Mouse (Mus musculus): ENCODE results near the gene Bco2. TPM values are rescaled to one million over a fixed set of nuclear protein-coding genes. Genes with fewer than 3 reads are reported as not detected.
A peak's percentile ranks its signal among the peaks of the same experiment; 100 is the strongest.

Gene Bco2
- polyA plus RNA-seq, 1 experiment from 2014 or later: 2.0 TPM

DNA sequence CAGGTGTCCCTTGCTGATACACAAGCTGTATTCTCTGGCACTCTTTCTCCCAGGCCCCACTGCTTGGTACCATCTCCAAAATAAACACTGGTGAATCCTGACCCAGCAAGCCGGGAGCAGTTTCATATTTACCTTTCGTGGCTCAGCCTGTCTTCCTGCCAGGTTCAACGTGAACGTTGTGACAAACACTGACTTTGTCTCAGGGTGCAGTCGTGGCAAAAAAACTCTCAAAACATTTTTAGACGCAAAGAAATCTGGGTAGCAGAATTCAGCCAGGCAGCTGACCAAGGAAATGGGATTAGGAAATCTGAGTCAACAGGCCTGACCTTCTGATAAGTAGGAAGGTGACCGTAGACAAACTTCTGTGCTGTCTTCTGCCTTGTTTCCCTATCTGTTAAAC, 47.4 kb downstream of the Bco2 start:
- Histone ChIP-seq H3K27ac (ENCODE audit: low read length) (no peak overlapping the region), H3K4me1 (ENCODE audit: control insufficient read depth, insufficient read depth, low read length) (peaks cover 2% of the 10 kb centered on the region; the same call in 1 of the 2 replicates), H3K9me3 (replicated peaks; ENCODE audit: control insufficient read depth, low read length) (no peaks in the 10 kb centered on the region), H3K4me2 (ENCODE audit: low read depth, low read length) (no peak overlapping the region), H3K4me3 (replicated peaks; ENCODE audit: low read length) (no peak overlapping the region), H3K9ac (ENCODE audit: low read length) (no peak overlapping the region), H3K36me3 (ENCODE audit: control insufficient read depth, insufficient read depth, low read length) (no peaks in the 10 kb centered on the region), H3K27me3 (ENCODE audit: control insufficient read depth, insufficient read depth, low read length) (no peaks in the 10 kb centered on the region)
- no peak for ATAC-seq (ENCODE audit: insufficient read depth, low FRiP score)
- WGBS: 38% methylated on average over 7 of the region's 7 CpGs

DNA sequence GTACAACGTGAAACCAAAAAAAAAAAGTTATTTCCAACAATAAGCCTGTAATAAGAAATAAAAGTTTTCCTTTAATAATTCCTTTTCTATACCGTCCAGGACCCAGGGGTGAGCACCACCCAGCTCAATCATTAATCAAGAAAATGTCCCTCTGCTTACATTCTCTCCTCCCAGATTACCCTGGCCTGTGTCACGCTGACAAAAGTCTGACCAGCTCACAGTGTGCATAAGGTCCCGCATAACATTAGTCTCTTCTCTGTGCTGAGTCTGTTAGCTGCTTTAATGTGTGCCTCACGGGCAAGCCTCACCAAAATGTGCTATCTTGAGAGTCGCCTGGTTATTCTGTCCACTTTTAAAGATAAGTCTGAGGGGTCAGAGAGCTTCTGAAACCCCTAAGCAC, 49.6 kb downstream of the Bco2 start:
- no peak for ATAC-seq (ENCODE audit: insufficient read depth, low FRiP score)
- Histone ChIP-seq H3K4me1 (ENCODE audit: control insufficient read depth, insufficient read depth, low read length) (peaks cover 6% of the 10 kb centered on the region; the same call in 1 of the 2 replicates), H3K27me3 (ENCODE audit: control insufficient read depth, insufficient read depth, low read length) (no peaks in the 10 kb centered on the region), H3K9ac (ENCODE audit: low read length) (peak overlapping the region; percentile 4; the same call in 1 of the 2 replicates), H3K4me3 (replicated peaks; ENCODE audit: low read length) (no peak overlapping the region), H3K27ac (ENCODE audit: low read length) (no peak overlapping the region), H3K36me3 (ENCODE audit: control insufficient read depth, insufficient read depth, low read length) (no peaks in the 10 kb centered on the region), H3K4me2 (ENCODE audit: low read depth, low read length) (no peak overlapping the region), H3K9me3 (replicated peaks; ENCODE audit: control insufficient read depth, low read length) (no peaks in the 10 kb centered on the region)
- 26% methylated on average over 6 of the region's 6 CpGs for WGBS

- no peak for ATAC-seq (ENCODE audit: insufficient read depth, low FRiP score)
- Histone ChIP-seq H3K4me1 (ENCODE audit: control insufficient read depth, insufficient read depth, low read length) (peaks cover 6% of the 10 kb centered on the region; the same call in 1 of the 2 replicates), H3K9ac (ENCODE audit: low read length) (no peak overlapping the region), H3K4me3 (replicated peaks; ENCODE audit: low read length) (no peak overlapping the region), H3K27me3 (ENCODE audit: control insufficient read depth, insufficient read depth, low read length) (no peaks in the 10 kb centered on the region), H3K9me3 (replicated peaks; ENCODE audit: control insufficient read depth, low read length) (no peaks in the 10 kb centered on the region), H3K36me3 (ENCODE audit: control insufficient read depth, insufficient read depth, low read length) (no peaks in the 10 kb centered on the region), H3K4me2 (ENCODE audit: low read depth, low read length) (no peak overlapping the region), H3K27ac (ENCODE audit: low read length) (no peak overlapping the region)
- 84% methylated on average over 3 of the region's 3 CpGs for WGBS
Observed at GRCm38 (mm10) chr9:50502949-50503348, 52.0 kb downstream of the Bco2 start.

- peak; percentile 78; the same call in 1 of the 2 replicates for ATAC-seq (ENCODE audit: insufficient read depth, low FRiP score)
- H3K27ac ChIP-seq (ENCODE audit: low read length): no peak overlapping the region
- H3K27me3 ChIP-seq (ENCODE audit: control insufficient read depth, insufficient read depth, low read length): no peaks in the 10 kb centered on the region
- no peaks in the 10 kb centered on the region for H3K9me3 ChIP-seq (replicated peaks; ENCODE audit: control insufficient read depth, low read length)
- H3K4me1 ChIP-seq (ENCODE audit: control insufficient read depth, insufficient read depth, low read length): peaks cover 15% of the 10 kb centered on the region; the same call in 1 of the 2 replicates
- peak overlapping the region; percentile 67 for H3K9ac ChIP-seq (ENCODE audit: low read length)
- H3K4me2 ChIP-seq (ENCODE audit: low read depth, low read length): peak overlapping the region; percentile 58
- H3K36me3 ChIP-seq (ENCODE audit: control insufficient read depth, insufficient read depth, low read length): no peaks in the 10 kb centered on the region
- peak overlapping the region; percentile 42 for H3K4me3 ChIP-seq (replicated peaks; ENCODE audit: low read length)
- 20% methylated on average over 14 of the region's 14 CpGs for WGBS
Observed at GRCm38 (mm10) chr9:50500974-50501501, 53.9 kb downstream of the Bco2 start.

GRCm38 (mm10) chr9:50500467-50500973, 54.5 kb downstream of the Bco2 start:
- H3K4me1 ChIP-seq (ENCODE audit: control insufficient read depth, insufficient read depth, low read length): peaks cover 16% of the 10 kb centered on the region; the same call in 1 of the 2 replicates
- H3K27me3 ChIP-seq (ENCODE audit: control insufficient read depth, insufficient read depth, low read length): no peaks in the 10 kb centered on the region
- peak overlapping the region; percentile 67 for H3K9ac ChIP-seq (ENCODE audit: low read length)
- no peak for ATAC-seq (ENCODE audit: insufficient read depth, low FRiP score)
- H3K27ac ChIP-seq (ENCODE audit: low read length): no peak overlapping the region
- 61% methylated on average over 15 of the region's 15 CpGs for WGBS
- H3K9me3 ChIP-seq (replicated peaks; ENCODE audit: control insufficient read depth, low read length): no peaks in the 10 kb centered on the region
- peak overlapping the region; percentile 42 for H3K4me3 ChIP-seq (replicated peaks; ENCODE audit: low read length)
- no peaks in the 10 kb centered on the region for H3K36me3 ChIP-seq (ENCODE audit: control insufficient read depth, insufficient read depth, low read length)
- H3K4me2 ChIP-seq (ENCODE audit: low read depth, low read length): peak overlapping the region; percentile 58

GRCm38 (mm10) chr9:50499781-50500180, 55.2 kb downstream of the Bco2 start:
- ATAC-seq (ENCODE audit: insufficient read depth, low FRiP score): no peak
- H3K9me3 ChIP-seq (replicated peaks; ENCODE audit: control insufficient read depth, low read length): no peaks in the 10 kb centered on the region
- H3K4me1 ChIP-seq (ENCODE audit: control insufficient read depth, insufficient read depth, low read length): peaks cover 14% of the 10 kb centered on the region; the same call in 1 of the 2 replicates
- H3K36me3 ChIP-seq (ENCODE audit: control insufficient read depth, insufficient read depth, low read length): no peaks in the 10 kb centered on the region
- no peaks in the 10 kb centered on the region for H3K27me3 ChIP-seq (ENCODE audit: control insufficient read depth, insufficient read depth, low read length)
- WGBS: 83% methylated on average over 3 of the region's 3 CpGs
- no peak overlapping the region for H3K4me2 ChIP-seq (ENCODE audit: low read depth, low read length)
- no peak overlapping the region for H3K27ac ChIP-seq (ENCODE audit: low read length)
- no peak overlapping the region for H3K9ac ChIP-seq (ENCODE audit: low read length)
- no peak overlapping the region for H3K4me3 ChIP-seq (replicated peaks; ENCODE audit: low read length)

DNA sequence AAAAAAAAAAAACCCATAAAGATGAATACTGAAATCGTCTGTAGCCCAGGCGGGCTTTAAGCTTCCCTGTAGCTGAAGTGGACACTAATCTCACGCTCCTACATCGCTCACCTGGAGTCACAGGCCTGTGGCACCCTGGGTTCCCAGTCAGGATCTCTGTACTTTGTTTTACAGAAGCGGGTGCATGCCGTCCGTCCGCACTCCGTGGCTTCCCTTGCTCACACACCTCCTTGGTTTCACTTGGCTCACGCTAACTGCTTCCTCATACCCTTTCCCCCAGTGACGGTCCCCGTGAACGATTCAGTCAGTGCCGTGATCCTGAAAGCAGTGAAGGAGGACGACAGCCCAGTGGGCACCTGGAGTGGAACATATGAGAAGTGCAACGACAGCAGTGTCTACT, 56.2 kb downstream of the Bco2 start:
- no peaks in the 10 kb centered on the region for H3K36me3 ChIP-seq (ENCODE audit: control insufficient read depth, insufficient read depth, low read length)
- H3K9me3 ChIP-seq (replicated peaks; ENCODE audit: control insufficient read depth, low read length): no peaks in the 10 kb centered on the region
- H3K9ac ChIP-seq (ENCODE audit: low read length): no peak overlapping the region
- no peak for ATAC-seq (ENCODE audit: insufficient read depth, low FRiP score)
- H3K27ac ChIP-seq (ENCODE audit: low read length): no peak overlapping the region
- no peaks in the 10 kb centered on the region for H3K27me3 ChIP-seq (ENCODE audit: control insufficient read depth, insufficient read depth, low read length)
- no peak overlapping the region for H3K4me3 ChIP-seq (replicated peaks; ENCODE audit: low read length)
- no peak overlapping the region for H3K4me2 ChIP-seq (ENCODE audit: low read depth, low read length)
- 83% methylated on average over 16 of the region's 16 CpGs for WGBS
- peaks cover 14% of the 10 kb centered on the region; the same call in 1 of the 2 replicates for H3K4me1 ChIP-seq (ENCODE audit: control insufficient read depth, insufficient read depth, low read length)

DNA sequence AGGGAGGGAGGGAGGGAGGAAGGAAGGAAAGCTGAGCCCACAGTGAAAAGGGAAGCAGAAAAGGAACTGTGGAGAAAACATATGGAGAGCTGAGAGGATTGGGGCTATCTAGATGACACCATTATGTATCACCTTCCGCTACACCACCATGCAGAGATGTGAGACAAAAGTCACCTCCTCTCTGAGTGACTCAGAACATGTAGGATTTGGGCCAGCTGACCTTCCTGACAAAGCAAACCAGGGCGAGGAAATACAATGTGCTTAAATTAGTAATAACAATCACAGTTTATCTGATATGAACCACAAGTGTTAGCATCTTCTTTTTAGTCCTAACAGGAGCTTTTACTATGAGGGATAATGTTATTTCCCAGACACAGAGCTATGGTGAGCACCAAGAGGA, 57.4 kb downstream of the Bco2 start:
- WGBS: 78% methylated on average over 2 of the region's 2 CpGs
- Histone ChIP-seq H3K4me3 (replicated peaks; ENCODE audit: low read length) (no peak overlapping the region), H3K36me3 (ENCODE audit: control insufficient read depth, insufficient read depth, low read length) (no peaks in the 10 kb centered on the region), H3K4me1 (ENCODE audit: control insufficient read depth, insufficient read depth, low read length) (peaks cover 14% of the 10 kb centered on the region; the same call in 1 of the 2 replicates), H3K4me2 (ENCODE audit: low read depth, low read length) (no peak overlapping the region), H3K9me3 (replicated peaks; ENCODE audit: control insufficient read depth, low read length) (no peaks in the 10 kb centered on the region), H3K27ac (ENCODE audit: low read length) (no peak overlapping the region), H3K27me3 (ENCODE audit: control insufficient read depth, insufficient read depth, low read length) (no peaks in the 10 kb centered on the region), H3K9ac (ENCODE audit: low read length) (no peak overlapping the region; the same call in 1 of the 2 replicates)
- ATAC-seq (ENCODE audit: insufficient read depth, low FRiP score): no peak

DNA sequence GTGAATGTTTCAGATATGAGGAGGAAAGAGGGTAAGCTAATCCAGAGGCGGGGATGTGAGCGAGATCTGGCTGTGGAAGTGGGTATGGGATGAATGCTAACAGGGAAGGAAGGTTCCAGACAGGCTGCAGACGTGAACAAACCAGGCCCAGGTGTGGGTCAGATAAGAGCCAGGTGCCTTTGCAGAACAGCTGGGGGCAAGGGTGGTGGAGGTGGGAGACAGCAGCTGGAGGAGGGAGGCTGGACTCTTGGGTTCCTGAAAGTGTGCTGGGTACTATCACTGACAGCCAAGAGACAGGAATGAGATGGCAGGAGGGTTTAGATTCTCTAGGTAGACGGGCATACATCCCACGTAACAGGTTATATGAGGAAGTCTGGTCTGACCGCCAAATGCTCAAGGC, 57.9 kb downstream of the Bco2 start:
- Histone ChIP-seq H3K4me1 (ENCODE audit: control insufficient read depth, insufficient read depth, low read length) (peaks cover 14% of the 10 kb centered on the region; the same call in 1 of the 2 replicates), H3K27ac (ENCODE audit: low read length) (peak overlapping the region; percentile 26; the same call in 1 of the 2 replicates), H3K4me3 (replicated peaks; ENCODE audit: low read length) (no peak overlapping the region), H3K9me3 (replicated peaks; ENCODE audit: control insufficient read depth, low read length) (no peaks in the 10 kb centered on the region), H3K36me3 (ENCODE audit: control insufficient read depth, insufficient read depth, low read length) (no peaks in the 10 kb centered on the region), H3K9ac (ENCODE audit: low read length) (no peak overlapping the region), H3K4me2 (ENCODE audit: low read depth, low read length) (no peak overlapping the region; the same call in 1 of the 2 replicates), H3K27me3 (ENCODE audit: control insufficient read depth, insufficient read depth, low read length) (no peaks in the 10 kb centered on the region)
- ATAC-seq (ENCODE audit: insufficient read depth, low FRiP score): no peak
- WGBS: 55% methylated on average over 6 of the region's 6 CpGs
